Mouse (Mus musculus) layer of hippocampus, adult 9-11 months (tissue): Measurements from ENCODE around the gene Ebna1bp2.

Source experiments
- DNase-seq: peaks from one replicate; pipeline ENCODE4 v3.0.0; 2022

Gene Ebna1bp2

GRCm38 (mm10) chr4:118620279-118620966, at the start of gene Ebna1bp2, which contains the start of gene Cfap57:
TSS of gene Ebna1bp2 (plus strand) at chr4:118620799.
TSS of gene Cfap57 (minus strand) at chr4:118620777.
- DNase-seq = peak; percentile 95

- peak; percentile 59 for DNase-seq
Measured at GRCm38 (mm10) chr4:118571441-118571840, 49.2 kb upstream of the Ebna1bp2 start.

- DNase-seq = peak; percentile 75
Measured at GRCm38 (mm10) chr4:118576097-118576496, 44.5 kb upstream of the Ebna1bp2 start.

GRCm38 (mm10) chr4:118579313-118579712, 41.3 kb upstream of the Ebna1bp2 start:
- peak; percentile 16 for DNase-seq

- DNase-seq = no peak
Measured at GRCm38 (mm10) chr4:118581508-118581907, 39.1 kb upstream of the Ebna1bp2 start.

- no peak for DNase-seq
Measured at GRCm38 (mm10) chr4:118582629-118583028, 38.0 kb upstream of the Ebna1bp2 start.

- no peak for DNase-seq
Measured at GRCm38 (mm10) chr4:118589053-118589732, 31.4 kb upstream of the Ebna1bp2 start.

GRCm38 (mm10) chr4:118589733-118590130, 30.9 kb upstream of the Ebna1bp2 start:
- DNase-seq = no peak

- DNase-seq = no peak
Measured at GRCm38 (mm10) chr4:118604065-118604464, 16.5 kb upstream of the Ebna1bp2 start.

- no peak for DNase-seq
Measured at GRCm38 (mm10) chr4:118609836-118610235, 10.8 kb upstream of the Ebna1bp2 start.

- no peak for DNase-seq
Measured at GRCm38 (mm10) chr4:118612619-118613018, 8.0 kb upstream of the Ebna1bp2 start.

- no peak for DNase-seq
Measured at GRCm38 (mm10) chr4:118615412-118615811, 5.2 kb upstream of the Ebna1bp2 start.

- DNase-seq = no peak
Measured at GRCm38 (mm10) chr4:118620967-118621320, 345 bp downstream of the Ebna1bp2 start.

GRCm38 (mm10) chr4:118621781-118622180, 1.2 kb downstream of the Ebna1bp2 start:
- DNase-seq = no peak

GRCm38 (mm10) chr4:118630261-118630660, 9.7 kb downstream of the Ebna1bp2 start:
- DNase-seq = no peak

GRCm38 (mm10) chr4:118642346-118643190, 22.0 kb downstream of the Ebna1bp2 start:
- no peak for DNase-seq

GRCm38 (mm10) chr4:118645234-118645633, 24.6 kb downstream of the Ebna1bp2 start:
- DNase-seq = peak; percentile 36

- no peak for DNase-seq
Measured at GRCm38 (mm10) chr4:118658652-118659051, 38.1 kb downstream of the Ebna1bp2 start, which contains the start of gene Olfr62. TSS of gene Olfr62 (plus strand) at chr4:118658952.
